Mouse (Mus musculus) 3134 (cell line): ENCODE measurements around the gene Gabrr2.
"Not testable (repeated sequence)": the region's sequence is repeated elsewhere in the genome, so short reads cannot be mapped to it uniquely, and the experiment has no call there.

Experiments used
- DNase-seq: peaks from one replicate; pipeline ENCODE4 v3.0.0-alpha.2; 2011; ENCODE audit warnings: low spot score; ENCODE audit not compliant: insufficient read length; ENCODE audit errors: extremely low read depth

The Gabrr2 gene

GRCm38 (mm10) chr4:33068894-33069293 is 6.1 kb downstream of the Gabrr2 start:
- no peak for DNase-seq

- DNase-seq = no peak
Measured at GRCm38 (mm10) chr4:33070326-33070725, 7.5 kb downstream of the Gabrr2 start.

- no peak for DNase-seq
Measured at GRCm38 (mm10) chr4:33071337-33071736, 8.5 kb downstream of the Gabrr2 start.

GRCm38 (mm10) chr4:33072526-33073161 is 9.8 kb downstream of the Gabrr2 start:
- DNase-seq = no peak

GRCm38 (mm10) chr4:33074406-33074805 is 11.6 kb downstream of the Gabrr2 start:
- no peak for DNase-seq

- DNase-seq = no peak
Measured at GRCm38 (mm10) chr4:33074851-33075250, 12.1 kb downstream of the Gabrr2 start.

- DNase-seq = no peak
Measured at GRCm38 (mm10) chr4:33075776-33076524, 13.2 kb downstream of the Gabrr2 start.

- no peak for DNase-seq
Measured at GRCm38 (mm10) chr4:33077161-33077560, 14.4 kb downstream of the Gabrr2 start.

- no peak for DNase-seq
Measured at GRCm38 (mm10) chr4:33077724-33078123, 14.9 kb downstream of the Gabrr2 start.

- no peak for DNase-seq
Measured at GRCm38 (mm10) chr4:33078492-33078891, 15.7 kb downstream of the Gabrr2 start.

- no peak for DNase-seq
Measured at GRCm38 (mm10) chr4:33099118-33099694, 36.4 kb downstream of the Gabrr2 start.

GRCm38 (mm10) chr4:33109720-33110458 is 47.1 kb downstream of the Gabrr2 start:
- DNase-seq = no peak

GRCm38 (mm10) chr4:33110845-33111244 is 48.0 kb downstream of the Gabrr2 start:
- DNase-seq = no peak

- no peak for DNase-seq
Measured at GRCm38 (mm10) chr4:33111358-33111757, 48.6 kb downstream of the Gabrr2 start.

- not testable (repeated sequence) for DNase-seq
Measured at GRCm38 (mm10) chr4:33112866-33113265, 50.1 kb downstream of the Gabrr2 start.

GRCm38 (mm10) chr4:33119118-33119517 is 56.3 kb downstream of the Gabrr2 start:
- DNase-seq = peak; percentile 19

- no peak for DNase-seq
Measured at GRCm38 (mm10) chr4:33124493-33124892, 61.7 kb downstream of the Gabrr2 start.

GRCm38 (mm10) chr4:33125409-33126084 is 62.7 kb downstream of the Gabrr2 start:
- no peak for DNase-seq

GRCm38 (mm10) chr4:33132221-33132620 is 69.4 kb downstream of the Gabrr2 start, which contains the start of gene Gabrr1:
Gene Gabrr1 (plus strand): TSS chr4:33132521.
- DNase-seq = no peak
